Mouse (Mus musculus) gastrocnemius, adult 18-20 months (tissue): ENCODE data around the gene Fkbp5. TPM values are rescaled to one million over a fixed set of nuclear protein-coding genes. Genes with fewer than 3 reads are reported as not detected.

Experiments used
- DNase-seq: peaks from one replicate; pipeline ENCODE4 v3.0.0; 2021; ENCODE audit warnings: low spot score
- microRNA-seq: library from miRNA; unstranded; fragments of <30 nt; microRNA quantifications from one replicate; pipeline ENCODE4 v1.2.0, GENCODE M21; 2021
- total RNA-seq, 2 experiments: library from RNA; stranded (reverse); gene quantifications; 2 replicates each; pipeline ENCODE4 v1.2.3; 2021

Fkbp5 gene
- total RNA-seq, 2 experiments from 2014 or later = 54.0 to 92.7 TPM

GRCm38 (mm10) chr17:28349264-28349880 is 168.0 kb downstream of the Fkbp5 start:
- no peak for DNase-seq

Small RNA genes within 50 kb of the gene (microRNA-seq; reads per million reads assigned to microRNA genes)
- gene Gm25195 = not detected
- gene Mir6969 = not detected

Other genes with a start within 250 kb of the Fkbp5 start
- gene Fance, start 204.0 kb downstream of the Fkbp5 start, total RNA-seq = 10 to 100 TPM; 10.3 to 11.2 TPM
- gene Rpl10a, start 189.1 kb downstream of the Fkbp5 start, total RNA-seq = 100 to 1,000 TPM; 418 to 419 TPM
- 1 to 10 TPM; 5.3 to 6.9 TPM for gene Tead3, start 166.7 kb downstream of the Fkbp5 start, total RNA-seq
- not detected for gene Tulp1, start 152.3 kb downstream of the Fkbp5 start, total RNA-seq
- not detected for gene Armc12, start 13.3 kb upstream of the Fkbp5 start, total RNA-seq
- not detected for gene Clpsl2, start 31.9 kb upstream of the Fkbp5 start, total RNA-seq
- gene Clps, start 43.2 kb upstream of the Fkbp5 start, total RNA-seq = not detected
- not detected for gene Lhfpl5, start 58.1 kb upstream of the Fkbp5 start, total RNA-seq
- gene Srpk1, start 105.2 kb upstream of the Fkbp5 start, total RNA-seq = 10 to 100 TPM; 26.7 to 30.4 TPM
- gene Slc26a8, start 172.7 kb upstream of the Fkbp5 start, total RNA-seq = under 1 TPM; 0.17 to 0.18 TPM
- 10 to 100 TPM; 87.4 to 93.2 TPM for gene Mapk14, start 173.8 kb upstream of the Fkbp5 start, total RNA-seq
- gene AC170998.1, start 208.6 kb upstream of the Fkbp5 start, total RNA-seq = under 1 TPM in 1 of 2 experiments, not detected in 1; 0.66 TPM